Mouse (Mus musculus) intestine, postnatal 0 days (tissue): ENCODE results near the gene Klhdc4. TPM values are rescaled to one million over a fixed set of nuclear protein-coding genes. Genes with fewer than 3 reads are reported as not detected.

ENCODE experiments used
- ATAC-seq: fragments of 200-750 bp; cut with Nextera tagmentation; 2 replicates; pipeline ENCODE4 v1.8.0; 2017; ENCODE audit warnings: mild to moderate bottlenecking, moderate TSS enrichment, moderate library complexity
- H3K27ac ChIP-seq: fragments of 300-500 bp; sonication (generic); 2 replicates; pipeline ENCODE4 v1.5.1; 2014; ENCODE audit warnings: mild to moderate bottlenecking, low read depth, low read length, moderate library complexity
- H3K27me3 ChIP-seq: fragments of 300-500 bp; sonication (generic); replicated peaks from 2 replicates; pipeline ENCODE4 v1.6.1; 2014; ENCODE audit warnings: low read length, mixed read lengths; ENCODE audit not compliant: control insufficient read depth, insufficient read depth
- H3K36me3 ChIP-seq: fragments of 300-500 bp; sonication (generic); 2 replicates; pipeline ENCODE4 v1.6.1; 2014; ENCODE audit warnings: mild to moderate bottlenecking, moderate library complexity; ENCODE audit not compliant: control insufficient read depth, insufficient read depth
- H3K4me1 ChIP-seq: fragments of 300-500 bp; sonication (generic); replicated peaks from 2 replicates; pipeline ENCODE4 v1.6.1; 2014; ENCODE audit warnings: antibody characterized with exemption, low read length, mixed read lengths; ENCODE audit not compliant: control insufficient read depth, insufficient read depth
- H3K4me2 ChIP-seq: fragments of 300-500 bp; sonication (generic); replicated peaks from 2 replicates; pipeline ENCODE4 v1.6.1; 2014; ENCODE audit warnings: low read depth, mild to moderate bottlenecking, moderate library complexity
- H3K4me3 ChIP-seq: fragments of 300-500 bp; sonication (generic); 2 replicates; pipeline ENCODE4 v1.5.1; 2014; ENCODE audit warnings: low read depth, low read length
- H3K9ac ChIP-seq: fragments of 300-500 bp; sonication (generic); 2 replicates; pipeline ENCODE4 v1.6.1; 2014; ENCODE audit warnings: mild to moderate bottlenecking, low read depth, low read length
- H3K9me3 ChIP-seq: fragments of 300-500 bp; sonication (generic); 2 replicates; pipeline ENCODE4 v1.6.1; 2016; ENCODE audit warnings: mixed run types; ENCODE audit not compliant: control insufficient read depth
- CTCF ChIP-seq: sonication (generic); IDR thresholded peaks from 2 replicates; pipeline ENCODE4 v1.5.1; 2016; ENCODE audit warnings: low read depth, mild to moderate bottlenecking, control low read depth, antibody characterized with exemption, moderate library complexity
- WGBS: fragments of 180-500 bp; shearing (Covaris S2); extraction: QIAGEN DNeasy Blood & Tissue Kit; methylation state at CpG from one replicate; pipeline ENCODE4 v1.1.7; 2014; 5-methylcytosine and 5-hydroxymethylcytosine counted together
- polyA plus RNA-seq: library from polyadenylated mRNA; unstranded; fragments of >200 nt; fragmentation: Nextera tagmentation; extraction: Ambion mirVana; gene quantifications from 2 replicates; pipeline ENCODE4 v1.2.1, GENCODE M21; 2015

The Klhdc4 gene
- 10.7 and 12.1 TPM in 2 replicates for polyA plus RNA-seq

DNA sequence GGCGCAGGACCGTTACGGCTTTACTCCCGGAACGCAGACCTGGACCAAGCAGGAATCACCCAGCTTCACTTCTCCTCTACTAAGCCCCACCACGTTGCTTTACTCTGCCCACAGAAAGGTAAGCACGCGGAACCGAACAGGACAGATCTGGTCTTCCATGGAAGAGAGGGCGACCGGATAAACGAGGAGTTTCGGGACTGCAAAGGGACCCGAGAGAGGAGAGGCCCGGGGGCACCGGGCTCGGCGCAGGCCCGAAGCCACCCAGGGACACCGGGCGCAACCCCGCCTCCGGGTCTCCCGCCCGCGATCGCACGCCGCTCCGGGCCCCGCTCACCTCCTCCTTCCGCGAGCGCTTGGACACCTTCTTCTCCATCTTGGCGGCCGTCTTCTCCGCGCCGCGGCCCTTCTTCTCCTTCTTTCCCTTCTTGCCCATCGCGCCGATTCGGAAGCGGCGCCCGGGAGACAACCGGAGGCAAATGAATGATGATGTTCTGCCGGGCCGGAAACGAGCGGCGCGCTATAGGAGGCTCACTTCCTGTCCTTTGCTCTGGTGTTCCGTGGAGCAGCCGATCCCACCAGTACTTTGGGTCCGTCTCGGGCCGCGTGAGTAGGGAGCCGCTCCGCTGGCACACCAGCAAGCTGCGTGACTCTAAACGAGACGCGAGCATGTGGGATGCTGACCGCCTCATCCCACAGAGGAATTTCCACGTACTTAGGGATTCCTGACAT lies at the start of gene Klhdc4:
Gene Klhdc4 (minus strand): TSS at position 522 of the 729 bp plus-strand sequence.
- Histone ChIP-seq H3K4me1 (peaks cover 6% of the 10 kb centered on the region; the same call in 1 of the 2 replicates), H3K9ac (peak within 1 kb of the TSS; percentile 85), H3K27ac (no peak within 1 kb of the TSS; the same call in 1 of the 2 replicates), H3K36me3 (no peaks in the 10 kb centered on the region), H3K4me3 (peak within 1 kb of the TSS; percentile 89), H3K27me3 (no peaks in the 10 kb centered on the region), H3K9me3 (no peaks in the 10 kb centered on the region), H3K4me2 (peak within 1 kb of the TSS; percentile 93)
- under 1% methylated on average over 63 of the region's 68 CpGs for WGBS
- no peak for TF ChIP-seq CTCF
- peak; percentile 97 for ATAC-seq

DNA sequence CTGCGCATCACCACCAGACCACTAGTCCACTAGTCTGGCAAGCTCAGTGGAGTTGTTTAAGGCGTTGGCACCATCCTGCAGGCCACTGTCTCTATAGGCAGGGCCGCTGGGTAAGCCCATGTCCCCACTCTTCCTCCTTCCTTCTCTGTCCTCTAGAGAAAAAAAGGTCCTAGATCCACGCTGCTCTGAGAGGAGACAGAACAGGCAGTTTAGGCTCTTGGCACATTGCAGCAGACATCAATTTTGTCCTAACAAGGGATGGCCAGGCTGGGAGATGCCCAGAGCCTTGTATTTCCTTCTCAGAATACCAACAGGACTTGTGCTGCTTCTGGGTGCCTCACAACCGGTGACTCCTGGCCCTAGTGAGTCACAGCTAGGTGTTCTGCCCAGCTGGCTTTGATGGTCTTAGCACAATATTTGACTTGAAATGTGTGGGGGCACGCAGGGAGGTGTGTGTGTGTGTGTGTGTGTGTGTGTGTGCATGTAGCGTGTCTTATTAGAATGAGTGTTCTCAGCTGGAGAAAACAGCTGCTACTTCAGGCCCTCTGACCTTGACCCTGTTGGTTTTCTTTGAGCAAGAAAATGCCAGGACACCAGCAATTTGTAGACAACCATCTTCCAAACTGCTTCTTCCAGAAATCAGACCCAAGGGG lies 48.6 kb upstream of the Klhdc4 start:
- TF ChIP-seq CTCF = no peak
- Histone ChIP-seq H3K27me3 (no peaks in the 10 kb centered on the region), H3K27ac (no peak overlapping the region), H3K9ac (no peak overlapping the region), H3K36me3 (peaks cover 25% of the 10 kb centered on the region), H3K4me1 (no peaks in the 10 kb centered on the region), H3K4me2 (no peak overlapping the region), H3K9me3 (no peaks in the 10 kb centered on the region), H3K4me3 (no peak overlapping the region)
- ATAC-seq = no peak
- WGBS = 81% methylated on average over 7 of the region's 7 CpGs

DNA sequence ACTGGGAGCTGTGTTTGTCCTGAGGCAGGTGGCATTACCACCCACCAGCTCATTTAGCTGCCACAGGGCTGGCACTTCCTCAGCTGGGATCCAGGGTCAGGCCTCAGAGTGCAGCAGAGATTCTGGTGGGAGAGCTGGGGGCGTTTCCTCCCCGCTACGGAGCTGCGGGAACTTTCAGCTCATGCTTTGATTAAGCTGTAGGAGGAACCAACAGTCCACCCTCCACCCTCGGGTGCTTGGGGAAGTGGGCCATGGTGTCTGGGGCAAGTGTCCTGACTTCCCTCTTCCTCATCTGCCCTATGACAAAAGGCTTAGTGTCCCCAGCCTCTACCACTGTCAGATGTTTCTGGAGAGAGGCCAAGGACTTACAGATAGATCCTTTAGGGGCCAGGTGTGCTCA lies 47.8 kb upstream of the Klhdc4 start:
- H3K4me2 ChIP-seq = no peak overlapping the region
- no peak overlapping the region for H3K9ac ChIP-seq
- no peak overlapping the region for H3K27ac ChIP-seq
- no peaks in the 10 kb centered on the region for H3K9me3 ChIP-seq
- ATAC-seq = no peak
- TF ChIP-seq CTCF = no peak
- no peaks in the 10 kb centered on the region for H3K4me1 ChIP-seq
- no peak overlapping the region for H3K4me3 ChIP-seq
- peaks cover 17% of the 10 kb centered on the region; the same call in 1 of the 2 replicates for H3K36me3 ChIP-seq
- H3K27me3 ChIP-seq = no peaks in the 10 kb centered on the region
- WGBS = 56% methylated on average over 5 of the region's 5 CpGs

DNA sequence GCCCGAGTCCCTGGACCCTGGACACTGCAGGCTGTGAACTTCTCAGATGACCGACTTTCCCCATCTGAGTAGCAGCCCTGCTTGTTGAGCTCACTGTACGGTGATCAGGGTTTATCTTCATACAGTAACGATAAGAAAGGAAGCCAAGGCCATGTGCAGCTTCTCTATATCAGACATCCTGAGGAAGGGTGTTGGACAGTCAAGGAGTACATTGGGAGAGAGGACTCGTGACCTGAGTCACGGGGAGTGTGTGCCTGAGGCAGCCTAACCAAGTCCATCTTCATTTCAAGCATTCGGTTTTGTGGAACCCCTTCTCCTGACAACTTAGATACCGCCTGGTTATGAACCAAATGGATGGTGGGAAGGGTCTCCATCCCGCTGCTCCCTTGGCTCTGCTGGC lies 46.1 kb upstream of the Klhdc4 start:
- H3K9ac ChIP-seq = no peak overlapping the region
- no peak overlapping the region for H3K27ac ChIP-seq
- H3K4me3 ChIP-seq = no peak overlapping the region
- no peak for TF ChIP-seq CTCF
- no peak for ATAC-seq
- no peaks in the 10 kb centered on the region for H3K9me3 ChIP-seq
- WGBS = 68% methylated on average over 9 of the region's 9 CpGs
- peaks cover 8% of the 10 kb centered on the region; the same call in 1 of the 2 replicates for H3K4me1 ChIP-seq
- peaks cover 2% of the 10 kb centered on the region; the same call in 1 of the 2 replicates for H3K36me3 ChIP-seq
- no peak overlapping the region for H3K4me2 ChIP-seq
- no peaks in the 10 kb centered on the region for H3K27me3 ChIP-seq

DNA sequence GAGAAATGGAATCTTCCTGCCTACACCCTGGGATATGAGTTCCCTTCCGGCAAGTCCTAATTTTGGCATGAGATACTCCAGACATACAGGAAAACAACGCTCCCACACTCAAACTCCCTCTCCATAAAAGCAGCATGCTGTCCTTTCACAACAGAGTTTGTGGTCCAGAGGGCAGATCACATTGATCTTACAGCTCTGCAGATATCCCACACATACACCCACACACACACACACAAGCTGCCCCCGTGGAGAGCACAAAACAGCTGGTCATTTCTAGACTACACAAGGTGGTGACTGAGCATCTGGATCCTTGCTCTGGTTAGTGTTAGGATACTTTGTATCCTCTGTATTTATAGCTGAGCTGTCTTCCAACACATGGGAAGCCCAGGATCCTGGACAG lies 45.7 kb upstream of the Klhdc4 start:
- Histone ChIP-seq H3K27me3 (no peaks in the 10 kb centered on the region), H3K4me2 (no peak overlapping the region), H3K9ac (no peak overlapping the region), H3K27ac (no peak overlapping the region), H3K36me3 (no peaks in the 10 kb centered on the region), H3K9me3 (no peaks in the 10 kb centered on the region), H3K4me3 (no peak overlapping the region), H3K4me1 (peaks cover 8% of the 10 kb centered on the region; the same call in 1 of the 2 replicates)
- 61% methylated on average over 3 of the region's 3 CpGs for WGBS
- ATAC-seq = no peak
- no peak for TF ChIP-seq CTCF

DNA sequence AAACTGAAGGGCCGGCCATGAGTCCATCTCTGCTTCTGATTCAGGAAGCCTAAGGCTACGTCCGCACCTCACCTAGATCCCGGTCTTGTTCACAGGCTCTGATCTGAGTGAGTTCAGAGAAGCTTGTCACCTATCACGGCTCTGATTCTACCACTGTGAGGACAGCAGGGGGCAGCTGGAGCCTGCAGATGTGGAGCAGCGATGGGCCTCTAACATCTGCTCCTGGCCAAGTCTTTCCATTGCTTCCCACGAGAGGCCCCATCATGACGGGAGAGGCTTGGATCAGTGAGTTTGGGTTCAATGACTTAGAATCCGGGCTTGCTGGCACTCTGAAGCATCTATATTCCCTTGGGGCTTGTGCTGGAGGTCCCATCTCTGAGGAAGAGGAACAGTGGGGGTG lies 44.7 kb upstream of the Klhdc4 start:
- no peak overlapping the region for H3K4me2 ChIP-seq
- peak; percentile 29 for ATAC-seq
- 49% methylated on average over 9 of the region's 9 CpGs for WGBS
- peaks cover 8% of the 10 kb centered on the region; the same call in 1 of the 2 replicates for H3K4me1 ChIP-seq
- H3K27me3 ChIP-seq = no peaks in the 10 kb centered on the region
- H3K9ac ChIP-seq = no peak overlapping the region
- no peak overlapping the region for H3K4me3 ChIP-seq
- no peaks in the 10 kb centered on the region for H3K36me3 ChIP-seq
- no peak overlapping the region for H3K27ac ChIP-seq
- TF ChIP-seq CTCF = peak; percentile 95
- no peaks in the 10 kb centered on the region for H3K9me3 ChIP-seq
